Mouse (Mus musculus) liver, adult (tissue): ENCODE measurements around the gene Klhl5.

Experiments
- GATA4 ChIP-seq: IDR thresholded peaks from 2 replicates; pipeline ENCODE4 v1.6.1; 2014; ENCODE audit warnings: mild to moderate bottlenecking, low read length; ENCODE audit not compliant: insufficient replicate concordance

Klhl5 gene

DNA sequence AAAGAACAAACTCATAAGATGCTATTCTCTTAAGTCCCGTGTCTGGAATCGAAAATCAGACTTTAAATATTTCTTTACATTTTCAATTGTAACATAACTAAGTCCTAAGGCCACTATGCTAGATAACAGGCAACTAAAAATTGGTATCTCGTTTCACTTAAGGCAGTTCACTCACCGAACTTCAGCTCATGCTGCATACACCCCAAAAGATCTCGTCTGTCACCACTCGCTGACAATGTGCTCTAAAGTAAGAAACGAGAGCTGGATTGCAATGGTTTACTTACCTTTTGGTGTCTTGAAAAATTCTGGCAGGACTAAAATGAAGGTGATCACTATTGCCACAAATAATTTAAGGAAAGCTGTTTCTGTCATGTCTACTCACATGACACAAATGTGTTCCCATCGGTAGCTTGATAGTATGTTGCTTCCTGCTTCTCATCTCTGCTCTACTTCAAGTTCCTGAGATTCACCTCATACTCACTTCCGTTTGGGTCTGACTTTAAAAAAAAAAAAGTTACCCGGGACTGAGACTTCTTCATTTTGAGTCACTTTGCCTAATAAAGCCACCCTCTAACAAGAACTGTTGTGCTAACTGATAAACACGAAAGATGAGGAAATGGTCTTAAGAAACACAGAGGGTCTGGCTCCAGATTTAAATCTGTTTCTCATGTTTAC is 16.0 kb upstream of the Klhl5 start:
- TF ChIP-seq GATA4: no peak

DNA sequence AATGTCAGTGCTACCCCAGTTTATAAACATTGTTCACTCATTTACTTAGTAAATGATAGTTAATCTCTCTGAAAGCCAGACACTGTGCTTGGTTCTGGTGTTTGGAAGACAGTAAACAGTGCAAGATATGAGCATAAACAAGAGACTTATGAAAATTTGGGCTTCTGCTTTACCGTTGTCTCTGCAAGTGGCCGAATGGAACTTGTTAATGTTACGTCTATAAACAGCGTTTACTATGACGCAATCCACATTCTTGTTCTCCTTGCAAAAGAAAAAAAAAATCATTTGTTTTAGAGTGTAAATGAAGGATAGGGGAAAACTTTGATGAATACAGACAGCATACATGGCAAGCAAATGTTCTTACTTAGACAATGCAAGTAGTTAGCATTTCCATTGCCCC is 15.4 kb upstream of the Klhl5 start, which contains the start of gene Tmem156:
TSS of gene Tmem156 (minus strand) at position 212 of the 400 bp plus-strand sequence.
- TF ChIP-seq GATA4: no peak

GRCm38 (mm10) chr5:65093769-65094168 is 13.6 kb upstream of the Klhl5 start:
- TF ChIP-seq GATA4: no peak

DNA sequence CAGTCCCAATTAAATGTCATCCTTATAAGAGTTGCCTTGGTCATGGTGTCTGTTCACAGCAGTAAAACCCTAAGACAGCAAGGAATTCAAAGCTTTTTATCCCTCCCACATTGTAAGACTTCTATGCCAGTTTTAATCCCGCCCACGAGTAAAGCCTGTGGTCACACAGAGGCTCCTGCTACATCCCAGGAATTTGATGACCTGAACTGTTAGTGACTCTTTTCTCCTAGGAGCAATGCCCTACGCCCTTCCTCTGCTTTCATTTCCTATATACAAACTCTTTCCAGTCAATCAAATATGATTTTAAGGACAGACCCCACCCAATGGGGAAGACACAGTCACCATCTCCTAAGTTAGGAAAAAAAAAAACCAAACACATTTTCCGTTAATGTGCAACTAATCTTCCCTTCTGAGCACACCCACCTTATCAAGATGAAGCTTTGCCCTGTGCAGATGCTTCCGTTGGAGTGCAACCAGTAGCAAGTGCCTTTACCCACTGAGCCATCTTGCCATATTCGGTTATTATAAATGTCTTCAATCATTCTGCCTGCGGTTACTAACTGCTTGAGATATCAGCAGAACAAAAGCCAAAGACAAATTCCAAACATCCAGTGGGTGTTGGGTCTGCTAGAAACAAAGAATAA is 12.3 kb upstream of the Klhl5 start:
- peak; percentile 73; the same call in 1 of the 2 replicates for TF ChIP-seq GATA4

DNA sequence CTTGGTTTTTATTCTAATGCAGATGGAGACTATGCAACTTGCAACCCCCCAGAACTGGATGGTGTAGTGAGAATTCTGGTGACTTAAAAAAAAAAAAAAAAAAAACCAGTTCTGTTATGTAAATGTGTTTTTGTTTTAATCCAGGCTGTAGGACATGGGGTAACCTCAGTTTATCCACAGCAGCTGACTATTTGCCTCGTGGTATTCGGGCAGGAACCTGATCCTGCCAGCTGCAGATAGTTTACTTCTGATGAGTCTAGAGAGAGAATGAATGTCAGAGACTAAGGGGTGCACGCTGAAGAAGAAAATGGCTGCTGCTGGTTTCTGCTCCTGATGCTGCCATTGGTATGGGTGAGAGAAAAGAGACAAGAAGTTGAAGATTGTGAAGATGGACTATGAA is 11.3 kb upstream of the Klhl5 start:
- no peak for TF ChIP-seq GATA4

- TF ChIP-seq GATA4: no peak
Observed at GRCm38 (mm10) chr5:65096805-65097204, 10.5 kb upstream of the Klhl5 start.

DNA sequence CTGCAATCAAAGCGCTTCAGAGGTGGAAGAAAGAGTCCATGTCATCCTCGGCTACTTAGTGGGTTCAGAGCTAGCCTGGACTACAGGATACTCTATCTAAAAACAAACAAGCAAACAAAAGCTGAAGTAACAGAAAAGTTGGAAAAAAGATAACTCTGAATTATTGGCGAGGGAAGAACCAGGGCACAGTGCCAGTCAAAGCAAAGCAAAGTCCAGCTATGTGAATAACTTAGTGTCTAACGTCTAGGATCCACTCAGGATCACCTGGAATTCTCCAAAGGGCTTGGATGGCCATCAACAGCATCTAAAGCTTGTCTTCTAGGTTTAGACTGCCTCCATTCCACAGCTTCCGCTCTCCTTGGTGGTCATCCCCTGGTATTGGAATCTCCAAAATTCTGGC is 9.9 kb upstream of the Klhl5 start:
- no peak for TF ChIP-seq GATA4

DNA sequence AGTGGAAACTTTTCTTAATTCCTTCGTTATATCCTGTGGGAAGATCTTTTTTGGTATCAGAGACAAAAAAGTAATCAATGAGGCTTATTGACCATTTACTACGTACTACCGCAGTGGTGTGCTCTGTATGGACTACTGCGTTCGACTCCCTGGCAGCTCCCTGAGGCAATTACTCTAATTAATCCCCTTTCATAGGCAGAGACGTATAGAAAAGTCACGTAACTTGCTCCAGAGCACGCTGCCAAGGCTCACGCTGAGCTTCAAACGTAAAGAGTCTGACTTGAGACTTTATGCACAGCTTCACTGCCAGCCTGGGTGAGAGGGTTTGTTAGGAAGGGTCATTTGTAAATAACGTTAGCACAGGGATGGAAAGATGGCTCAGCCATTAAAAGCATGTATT is 7.3 kb upstream of the Klhl5 start:
- TF ChIP-seq GATA4: no peak

GRCm38 (mm10) chr5:65101209-65101608 is 6.1 kb upstream of the Klhl5 start:
- no peak for TF ChIP-seq GATA4

GRCm38 (mm10) chr5:65101621-65102020 is 5.7 kb upstream of the Klhl5 start:
- no peak for TF ChIP-seq GATA4

DNA sequence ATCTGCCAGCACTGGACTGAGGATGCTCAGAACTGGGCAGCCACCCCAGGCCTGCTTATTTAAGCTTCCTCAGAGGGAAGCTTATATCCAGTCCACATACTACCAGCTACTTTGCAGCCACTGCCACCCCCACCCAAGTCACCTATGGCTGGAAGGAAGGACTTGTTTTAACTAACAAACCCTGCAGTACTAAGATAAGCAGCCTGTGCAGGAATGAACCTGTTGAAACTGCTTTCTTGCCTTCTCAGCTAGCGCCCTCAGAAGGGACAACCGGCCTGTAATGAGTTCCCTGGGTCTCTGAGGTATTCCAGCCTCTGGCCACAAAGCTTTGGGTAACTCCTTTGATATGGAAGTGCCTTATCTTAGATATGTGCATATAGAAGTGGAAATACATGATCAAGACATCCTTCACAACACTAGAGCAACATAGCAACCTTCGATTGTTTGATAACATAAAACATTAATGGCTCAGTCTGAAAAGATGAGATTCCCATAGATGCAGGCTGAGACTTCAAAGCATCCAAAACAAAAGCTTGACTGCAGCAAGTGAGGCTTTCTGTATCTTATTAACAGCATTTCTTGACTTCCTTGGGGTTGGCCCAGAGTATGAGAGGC is 5.2 kb upstream of the Klhl5 start:
- no peak for TF ChIP-seq GATA4

DNA sequence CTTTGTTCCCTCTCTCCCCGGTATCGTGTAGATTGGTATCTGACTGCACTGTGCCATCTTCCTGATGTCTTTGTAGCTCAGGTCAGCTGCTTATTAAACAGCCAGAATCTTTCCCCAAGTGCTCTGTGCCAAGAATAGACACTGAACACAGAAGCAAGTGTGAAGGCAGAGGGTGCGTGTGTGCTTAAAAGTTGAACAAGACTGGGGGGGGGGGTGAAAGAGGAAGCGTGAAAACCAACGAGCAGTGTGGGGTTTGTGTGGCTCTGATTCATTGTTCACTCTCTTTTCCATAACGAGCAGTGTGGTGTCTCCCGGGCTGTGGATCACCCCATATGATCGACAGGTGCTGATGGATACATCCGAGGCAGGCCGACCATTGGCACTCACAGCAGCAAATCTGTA is 4.7 kb upstream of the Klhl5 start:
- no peak for TF ChIP-seq GATA4

DNA sequence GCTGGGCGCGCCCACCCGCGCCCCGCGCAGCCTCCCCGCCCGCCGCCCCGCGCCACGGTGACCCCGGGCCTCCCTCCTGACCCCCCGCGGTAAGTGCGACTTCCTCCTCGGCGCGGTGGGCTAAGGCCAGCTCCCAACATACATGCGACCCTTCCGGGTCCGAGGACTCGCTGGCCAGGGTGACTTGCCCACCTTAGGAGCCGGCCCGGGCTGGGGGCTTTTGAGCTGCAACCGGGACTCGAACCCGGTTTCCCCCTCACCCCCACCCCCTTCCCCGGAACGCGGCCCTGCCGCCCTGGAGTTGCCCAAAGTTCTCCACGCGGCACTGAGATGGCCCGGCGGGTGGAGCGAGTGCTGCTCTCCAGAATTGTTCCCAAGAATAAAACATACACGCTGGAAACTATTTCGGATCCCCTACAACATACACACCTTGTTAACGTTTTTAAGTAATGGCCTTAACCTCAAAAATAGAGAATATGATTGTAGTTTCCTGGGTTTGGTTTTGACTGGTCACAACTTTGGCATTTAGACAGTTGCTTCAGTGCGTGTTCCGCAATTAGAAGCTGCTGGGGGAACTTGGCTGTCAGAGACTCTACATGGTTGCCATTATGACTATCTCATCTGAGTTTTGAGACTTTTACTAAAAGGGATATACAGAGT is 564 bp downstream of the Klhl5 start:
- TF ChIP-seq GATA4: no peak

DNA sequence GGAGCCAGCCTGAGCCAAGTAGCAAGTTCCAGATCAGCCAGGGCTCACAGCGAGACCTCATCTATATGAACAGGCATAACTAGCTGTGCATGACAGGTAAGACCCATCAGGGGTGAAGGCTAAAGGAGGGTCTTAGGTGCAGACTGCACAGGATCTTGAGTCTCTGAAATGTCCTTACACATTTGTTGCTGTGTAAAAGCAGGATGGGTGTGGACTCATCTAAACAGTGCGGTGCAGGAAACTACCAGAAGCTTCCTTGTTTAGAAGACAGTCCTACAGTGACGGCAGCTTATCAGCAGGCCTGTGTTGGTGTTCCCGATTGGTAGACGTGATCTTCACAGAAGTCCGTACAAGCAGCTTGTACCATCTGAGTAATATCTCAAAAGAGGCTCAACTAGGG is 6.0 kb downstream of the Klhl5 start:
- TF ChIP-seq GATA4: no peak

- no peak for TF ChIP-seq GATA4
Observed at GRCm38 (mm10) chr5:65116789-65117188, 9.4 kb downstream of the Klhl5 start.

- TF ChIP-seq GATA4: no peak
Observed at GRCm38 (mm10) chr5:65119495-65119894, 12.2 kb downstream of the Klhl5 start.
